Mouse (Mus musculus) thymus, postnatal 14 days (tissue): Measurements from ENCODE around the gene Pwwp2a.

ENCODE experiments used
- DNase-seq: peaks from one replicate; pipeline ENCODE4 v3.0.0; 2021

The Pwwp2a gene

GRCm38 (mm10) chr11:43728737-43729301 is 47.0 kb downstream of the Pwwp2a start:
- DNase-seq, result no peak

- DNase-seq, result peak; percentile 97
These were observed 65.7 kb downstream of the Pwwp2a start, which contains the start of gene Ttc1 for GRCm38 (mm10) chr11:43747233-43748226. TSS of gene Ttc1 (minus strand) at chr11:43748008.

GRCm38 (mm10) chr11:43751542-43751941 is 69.7 kb downstream of the Pwwp2a start:
- peak; percentile 14 for DNase-seq

GRCm38 (mm10) chr11:43754568-43754967 is 72.8 kb downstream of the Pwwp2a start:
- DNase-seq, result no peak

- peak; percentile 16 for DNase-seq
These were observed 73.6 kb downstream of the Pwwp2a start for GRCm38 (mm10) chr11:43755411-43755810.

- no peak for DNase-seq
These were observed 76.6 kb downstream of the Pwwp2a start for GRCm38 (mm10) chr11:43758436-43758835.

- DNase-seq, result peak; percentile 84
These were observed 85.3 kb downstream of the Pwwp2a start for GRCm38 (mm10) chr11:43766922-43767648.

GRCm38 (mm10) chr11:43767749-43768148 is 86.0 kb downstream of the Pwwp2a start:
- DNase-seq, result no peak

GRCm38 (mm10) chr11:43770110-43770509 is 88.3 kb downstream of the Pwwp2a start:
- DNase-seq, result no peak
